Mouse (Mus musculus) right cerebral cortex, adult 2 months (tissue): ENCODE measurements around the gene Naa35.

Experiments used
- DNase-seq, 2 experiments: peaks; one replicate each; pipeline ENCODE4 v3.0.0; 2021 to 2022; ENCODE audit warnings: low spot score in 2 of 2

Naa35 gene

GRCm38 (mm10) chr13:59584947-59585647, at the start of gene Naa35, which contains the start of gene Agtpbp1:
Gene Naa35, plus strand, starts transcription at chr13:59585259.
Gene Agtpbp1, minus strand, starts transcription at chr13:59585227.
- peak; percentile 100 for DNase-seq

- DNase-seq = no peak
Observed at GRCm38 (mm10) chr13:59535746-59536145, 49.3 kb upstream of the Naa35 start.

GRCm38 (mm10) chr13:59536631-59537030, 48.4 kb upstream of the Naa35 start:
- no peak for DNase-seq

- DNase-seq = no peak
Observed at GRCm38 (mm10) chr13:59538661-59539060, 46.4 kb upstream of the Naa35 start.

- DNase-seq = no peak
Observed at GRCm38 (mm10) chr13:59540030-59540429, 45.0 kb upstream of the Naa35 start.

GRCm38 (mm10) chr13:59542411-59542810, 42.6 kb upstream of the Naa35 start:
- DNase-seq = no peak

GRCm38 (mm10) chr13:59547091-59547490, 38.0 kb upstream of the Naa35 start:
- DNase-seq = no peak

GRCm38 (mm10) chr13:59547716-59548115, 37.3 kb upstream of the Naa35 start:
- no peak for DNase-seq

- no peak for DNase-seq
Observed at GRCm38 (mm10) chr13:59549318-59549798, 35.7 kb upstream of the Naa35 start.

- DNase-seq = no peak
Observed at GRCm38 (mm10) chr13:59552286-59552685, 32.8 kb upstream of the Naa35 start.

- DNase-seq = no peak
Observed at GRCm38 (mm10) chr13:59552751-59553150, 32.3 kb upstream of the Naa35 start.

- DNase-seq = no peak
Observed at GRCm38 (mm10) chr13:59554772-59555505, 30.1 kb upstream of the Naa35 start.

- DNase-seq = no peak
Observed at GRCm38 (mm10) chr13:59555613-59556192, 29.4 kb upstream of the Naa35 start.

- peak; percentile 28 to 48 for DNase-seq
Observed at GRCm38 (mm10) chr13:59556670-59557069, 28.4 kb upstream of the Naa35 start.

- peak; percentile 82 to 84 for DNase-seq
Observed at GRCm38 (mm10) chr13:59557185-59557985, 27.7 kb upstream of the Naa35 start.

- no peak for DNase-seq
Observed at GRCm38 (mm10) chr13:59558776-59559175, 26.3 kb upstream of the Naa35 start.

- DNase-seq = no peak
Observed at GRCm38 (mm10) chr13:59562471-59562870, 22.6 kb upstream of the Naa35 start.

GRCm38 (mm10) chr13:59564505-59564904, 20.6 kb upstream of the Naa35 start:
- DNase-seq = no peak

- DNase-seq = no peak
Observed at GRCm38 (mm10) chr13:59564923-59565322, 20.1 kb upstream of the Naa35 start.

- DNase-seq = no peak
Observed at GRCm38 (mm10) chr13:59565945-59566520, 19.0 kb upstream of the Naa35 start.

- DNase-seq = no peak
Observed at GRCm38 (mm10) chr13:59571107-59571506, 14.0 kb upstream of the Naa35 start.
